Mouse (Mus musculus): ENCODE measurements around the gene S100a3.

Gene S100a3

DNA sequence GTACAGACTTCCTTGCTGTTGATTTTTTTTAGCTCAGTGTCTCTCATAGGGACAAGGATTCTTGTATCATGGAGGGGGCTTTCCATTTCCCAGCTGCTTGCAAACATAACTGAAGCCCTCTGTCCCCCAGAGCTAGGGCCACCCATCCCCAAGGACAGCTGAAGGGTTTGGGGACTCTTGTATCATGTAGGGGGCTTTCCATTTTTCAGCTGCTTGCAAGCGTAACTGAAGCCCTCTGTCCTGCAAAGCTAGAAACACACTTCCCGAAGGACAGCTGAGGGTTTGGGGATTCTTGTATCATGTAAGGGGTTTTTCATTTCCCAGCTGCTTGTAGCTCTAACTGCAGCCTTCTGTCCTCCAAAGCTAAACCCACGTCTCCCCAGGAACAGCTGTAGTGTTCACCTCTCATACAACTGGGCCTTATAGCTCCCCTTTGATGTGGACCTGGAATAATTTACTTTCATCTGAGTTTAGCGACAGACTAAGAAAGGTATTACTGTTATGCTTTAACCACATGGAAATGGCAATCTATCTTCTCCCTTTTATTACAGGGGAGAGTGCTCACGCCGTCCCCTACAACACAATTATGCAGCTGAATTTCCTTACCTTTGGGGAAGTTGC lies at the start of gene S100a3:
Gene S100a3, plus strand, starts transcription at position 571 of the 621 bp plus-strand sequence.
- DNase-seq (ENCODE audit: low spot score): no peak

DNA sequence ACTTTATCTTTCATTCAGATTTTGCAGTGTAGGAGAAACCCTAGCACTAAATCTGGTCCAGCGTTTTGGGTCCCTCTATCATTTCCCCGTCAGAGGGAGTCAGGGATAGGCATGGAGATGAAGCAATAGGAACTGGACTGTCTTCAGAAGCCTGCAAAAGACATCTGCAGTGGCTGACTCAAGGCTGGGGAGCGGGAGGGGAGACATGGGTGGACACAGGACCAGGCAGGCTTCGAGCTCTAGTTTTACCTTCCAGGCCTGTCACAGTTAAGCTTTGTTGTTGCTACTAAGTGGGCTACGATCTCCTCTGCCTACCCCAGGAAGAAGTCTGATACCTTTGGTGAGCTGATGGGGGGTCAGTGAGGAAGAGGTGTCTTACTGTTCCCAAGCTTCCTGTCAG lies 48.1 kb upstream of the S100a3 start:
- DNase-seq (ENCODE audit: low spot score): no peak

DNA sequence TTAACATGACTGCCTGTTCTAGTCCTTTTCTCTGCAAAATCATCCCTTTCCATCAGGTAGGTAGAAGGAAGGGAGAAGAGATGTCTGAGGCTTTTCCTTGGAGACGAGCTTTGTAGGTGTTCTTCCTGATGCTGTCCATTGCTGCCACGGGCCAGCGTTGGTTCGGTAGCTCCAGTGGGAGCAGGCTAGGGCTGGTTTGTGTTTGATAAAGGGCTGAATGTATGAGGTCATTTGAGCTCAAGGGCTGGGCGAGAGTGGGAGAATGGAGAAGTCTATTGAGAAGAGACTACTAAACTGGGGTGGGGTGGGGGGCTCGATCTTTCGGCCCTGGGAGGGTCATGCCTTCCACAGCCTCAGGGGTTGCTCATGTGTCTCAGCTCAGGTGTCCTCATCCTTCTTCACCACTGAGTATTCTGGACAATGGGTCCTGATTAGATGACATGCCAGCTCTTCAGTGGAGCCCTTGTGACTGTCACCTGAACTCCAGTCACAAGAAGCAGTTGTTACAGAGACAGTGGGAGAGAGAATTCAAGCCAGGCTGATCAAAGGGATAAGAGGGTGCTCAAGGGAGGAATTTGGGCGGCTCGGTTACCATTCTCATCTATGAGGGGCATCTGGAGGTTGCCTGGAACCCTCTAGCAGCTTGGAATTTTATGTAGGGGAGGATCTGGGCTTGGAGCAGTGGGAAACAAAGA lies 47.3 kb upstream of the S100a3 start:
- DNase-seq (ENCODE audit: low spot score): no peak

DNA sequence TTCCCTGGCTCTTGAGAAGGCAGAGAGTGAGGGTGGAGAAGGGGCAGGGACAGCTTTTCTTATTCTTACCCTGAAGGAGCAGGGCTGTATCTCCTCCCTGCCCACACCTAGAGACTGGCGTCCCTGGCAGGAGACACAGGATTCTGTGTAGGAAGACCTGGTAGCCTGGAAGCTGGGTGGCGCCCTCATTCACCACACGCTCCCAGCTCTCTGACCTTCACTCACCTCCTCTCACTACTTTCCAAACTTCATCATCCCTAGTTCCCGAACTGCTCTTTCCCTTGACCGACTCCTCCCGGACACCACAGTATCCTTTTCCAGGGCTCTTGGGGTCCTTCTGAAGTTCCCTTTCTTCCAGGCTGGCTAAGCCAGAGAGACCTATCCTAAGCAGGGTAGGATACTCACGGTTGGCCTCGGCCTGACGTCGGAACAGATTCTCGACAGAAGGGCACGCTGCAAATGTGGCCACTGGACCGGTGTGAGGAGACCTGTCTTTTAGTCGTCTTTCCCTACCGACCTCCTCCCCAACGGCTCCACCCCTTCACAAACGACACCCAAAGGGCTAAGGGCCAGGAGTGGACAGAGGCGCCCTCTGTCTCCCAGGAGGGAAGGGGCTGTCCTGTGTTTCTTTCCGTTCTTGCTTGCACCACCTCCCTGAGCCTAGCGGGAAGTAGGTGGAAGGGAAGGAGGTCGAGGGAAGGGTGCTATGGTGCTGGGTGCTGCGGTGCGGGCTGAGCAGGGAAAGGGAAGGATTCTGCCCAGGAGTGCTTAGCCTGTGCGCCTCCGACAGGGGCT lies 46.4 kb upstream of the S100a3 start, which contains the start of the genes S100a1 and S100a13:
Gene S100a1, minus strand, starts transcription at position 597 of the 795 bp plus-strand sequence.
Gene S100a13, plus strand, starts transcription at position 640 of the 795 bp plus-strand sequence.
- peak; percentile 81 for DNase-seq (ENCODE audit: low spot score)

DNA sequence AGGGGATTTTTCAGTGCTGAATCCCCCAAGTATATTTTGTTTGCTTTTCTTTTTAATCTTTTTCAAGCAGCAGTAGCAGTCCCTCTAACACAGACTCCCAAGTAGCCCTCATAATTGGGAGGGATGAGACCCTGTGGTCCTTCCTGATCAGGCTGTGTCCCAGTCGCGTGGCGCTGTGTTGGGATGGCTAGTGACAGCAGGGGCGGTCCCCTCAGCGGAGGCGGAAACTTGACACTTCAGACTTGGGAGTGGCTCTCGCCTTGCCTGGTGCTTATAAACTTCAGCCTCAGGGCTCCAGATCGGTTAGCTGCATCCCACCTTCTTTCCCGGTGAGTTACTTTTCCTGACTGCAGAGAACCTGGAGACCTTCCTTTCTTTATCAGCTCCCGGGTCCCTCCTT lies 45.7 kb upstream of the S100a3 start:
- peak; percentile 71 for DNase-seq (ENCODE audit: low spot score)

DNA sequence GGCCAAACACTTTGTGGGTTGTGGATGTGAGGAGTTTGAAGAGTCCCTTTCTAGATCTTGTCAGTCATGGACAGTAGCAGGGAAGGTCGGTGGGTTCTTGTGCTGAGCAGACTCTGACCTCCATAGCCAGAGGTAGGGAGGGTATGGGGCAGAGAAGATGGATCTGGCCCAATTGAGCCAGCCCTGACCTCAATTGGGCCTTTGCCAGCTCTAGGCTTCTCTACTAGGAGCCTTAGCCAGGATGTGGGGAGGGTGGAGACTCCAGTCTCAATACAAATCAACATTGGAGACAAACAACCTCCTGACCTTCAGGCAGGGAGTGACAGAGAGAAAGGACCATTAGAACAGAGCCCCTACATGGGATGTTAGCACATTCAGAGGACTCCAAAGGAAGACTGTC lies 45.1 kb upstream of the S100a3 start:
- DNase-seq (ENCODE audit: low spot score): peak; percentile 27

DNA sequence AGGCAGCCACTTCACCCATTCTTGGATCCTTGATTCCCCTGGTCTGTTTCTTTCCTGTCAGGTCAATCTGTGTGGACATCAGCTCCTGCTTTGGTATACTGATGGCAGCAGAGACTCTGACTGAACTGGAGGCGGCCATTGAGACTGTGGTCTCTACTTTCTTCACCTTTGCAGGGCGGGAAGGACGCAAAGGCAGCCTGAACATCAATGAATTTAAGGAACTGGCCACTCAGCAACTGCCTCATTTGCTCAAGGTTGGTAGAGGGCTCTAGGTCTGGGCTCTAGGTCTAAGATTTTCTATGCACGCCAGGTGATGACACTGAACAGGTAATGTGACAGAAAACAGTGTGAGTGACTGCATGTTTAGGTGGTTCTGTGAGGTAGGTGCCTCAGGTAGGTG lies 44.6 kb upstream of the S100a3 start:
- DNase-seq (ENCODE audit: low spot score): no peak

DNA sequence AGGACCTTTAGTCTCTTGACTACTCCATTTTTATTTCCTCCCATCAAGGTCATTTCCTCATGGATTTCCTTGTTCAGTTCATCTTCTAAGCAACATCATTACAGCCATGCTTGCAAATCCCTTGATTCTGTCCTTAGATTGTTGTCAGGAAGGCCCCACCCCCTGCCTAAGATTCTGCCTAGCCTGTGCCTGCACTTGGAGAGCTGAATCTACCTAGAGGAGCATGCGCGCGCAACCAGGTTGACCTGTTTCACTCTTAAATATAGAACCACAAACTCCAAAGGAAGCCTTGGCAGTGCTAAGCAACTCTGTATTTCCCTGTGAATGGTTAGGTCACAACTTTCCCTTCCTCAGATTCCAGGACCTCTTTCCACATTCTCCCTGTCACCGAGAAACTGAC lies 42.7 kb upstream of the S100a3 start:
- no peak for DNase-seq (ENCODE audit: low spot score)

DNA sequence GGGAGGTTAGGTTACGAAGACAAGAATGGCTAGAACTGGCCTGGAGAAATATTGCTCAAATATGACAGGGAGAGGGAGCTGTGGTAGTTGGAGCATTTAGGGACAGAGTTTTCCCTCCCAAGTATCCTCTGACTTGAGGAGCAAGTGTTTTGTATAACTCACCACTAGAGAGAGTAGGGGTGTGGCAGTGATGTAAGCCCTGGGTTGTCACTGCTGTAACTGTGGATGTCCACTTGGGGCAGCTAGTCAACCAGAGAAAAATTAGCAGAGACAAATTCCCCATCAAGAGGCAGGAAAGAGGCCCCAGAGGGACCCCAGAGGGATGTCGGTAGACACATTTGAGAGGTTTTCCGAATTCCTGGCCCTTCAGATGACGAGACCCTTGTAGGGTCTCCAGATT lies 35.0 kb upstream of the S100a3 start:
- DNase-seq (ENCODE audit: low spot score): peak; percentile 89

DNA sequence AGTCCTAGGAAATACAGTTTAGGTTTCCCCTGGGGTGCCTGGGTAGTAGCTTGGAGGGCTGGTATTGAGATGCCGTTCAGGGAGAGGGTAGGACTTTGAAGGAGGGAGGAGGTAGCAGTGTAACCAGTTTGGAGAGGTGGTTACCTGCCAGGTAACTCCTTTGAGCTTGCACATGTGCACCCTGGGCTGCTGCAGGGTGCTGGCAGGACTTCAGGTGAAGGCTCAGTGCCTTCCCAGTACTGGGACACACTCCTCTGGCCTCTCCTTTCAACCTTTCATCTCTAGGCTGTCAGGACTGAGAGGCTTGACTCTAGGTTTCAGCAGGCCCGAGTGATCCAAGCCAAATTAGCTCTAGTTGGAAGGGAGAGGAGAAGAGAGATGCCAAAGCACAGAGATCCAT lies 34.3 kb upstream of the S100a3 start:
- peak; percentile 25 for DNase-seq (ENCODE audit: low spot score)

DNA sequence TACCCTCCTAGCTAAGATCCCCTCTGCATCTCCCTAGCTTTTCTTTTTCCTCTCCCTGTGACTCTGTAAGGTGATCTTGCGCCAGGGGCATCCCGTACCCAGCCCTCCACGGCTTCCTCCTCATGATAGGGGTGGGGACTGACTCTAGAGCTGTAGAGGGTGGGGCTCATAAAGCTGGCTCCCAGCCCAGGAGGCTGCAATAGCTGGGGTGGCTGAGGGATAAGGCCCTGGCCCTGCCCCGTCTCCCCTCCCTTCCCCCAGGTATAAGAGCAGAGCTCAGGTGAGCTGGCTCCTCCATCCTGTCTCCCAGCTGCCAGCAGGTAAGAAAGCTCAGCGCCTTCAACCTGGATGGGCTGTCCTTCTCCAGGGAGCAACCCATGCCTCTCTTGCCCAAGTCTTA lies 33.8 kb upstream of the S100a3 start, which contains the start of gene S100a14:
Gene S100a14, plus strand, starts transcription at position 277 of the 400 bp plus-strand sequence.
- DNase-seq (ENCODE audit: low spot score): peak; percentile 46

DNA sequence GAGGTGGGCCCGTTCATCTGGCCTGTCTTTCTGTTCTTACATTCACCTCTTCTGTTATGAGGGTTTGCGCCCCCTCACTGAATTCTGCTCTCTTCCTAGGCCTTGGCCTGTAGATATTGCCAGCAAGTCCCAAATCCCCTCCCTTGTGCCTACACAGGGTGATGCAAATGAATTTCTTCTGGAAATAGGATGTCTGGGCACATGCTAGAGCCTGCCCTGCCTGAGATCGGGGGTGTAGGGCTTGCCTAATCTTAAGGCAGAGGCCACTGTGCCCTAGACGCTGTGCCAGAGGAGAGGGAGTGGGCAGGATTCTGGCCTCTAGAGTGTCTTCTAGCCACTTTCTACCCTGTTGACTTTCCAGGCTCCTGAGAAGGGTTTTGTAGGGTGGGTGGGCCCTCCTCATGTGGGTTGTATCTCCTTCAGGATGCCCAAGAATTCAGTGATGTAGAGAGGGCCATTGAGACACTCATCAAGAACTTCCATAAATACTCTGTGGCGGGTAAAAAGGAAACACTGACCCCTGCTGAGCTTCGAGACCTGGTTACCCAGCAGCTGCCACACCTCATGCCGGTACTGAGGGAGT lies 33.0 kb upstream of the S100a3 start:
- DNase-seq (ENCODE audit: low spot score): no peak

DNA sequence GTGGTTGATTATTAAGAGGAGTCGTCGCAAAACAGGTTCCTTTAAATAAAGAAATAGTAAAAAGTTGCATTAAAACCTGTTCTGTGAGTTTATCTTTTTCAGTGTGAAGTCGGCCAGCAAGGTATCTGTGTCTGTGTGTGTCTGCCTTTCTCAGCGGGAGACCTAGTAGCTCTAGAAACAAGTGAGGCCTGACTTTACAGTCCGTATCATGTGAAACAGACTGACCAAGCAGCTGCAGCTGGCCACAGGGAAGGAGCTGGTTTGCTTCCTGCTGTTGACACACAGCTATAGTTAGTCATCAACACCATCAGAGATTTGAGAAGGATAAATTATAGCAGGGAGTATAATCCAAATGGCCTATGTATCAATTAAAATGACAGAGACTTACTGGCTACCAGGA lies 28.7 kb upstream of the S100a3 start:
- no peak for DNase-seq (ENCODE audit: low spot score)

DNA sequence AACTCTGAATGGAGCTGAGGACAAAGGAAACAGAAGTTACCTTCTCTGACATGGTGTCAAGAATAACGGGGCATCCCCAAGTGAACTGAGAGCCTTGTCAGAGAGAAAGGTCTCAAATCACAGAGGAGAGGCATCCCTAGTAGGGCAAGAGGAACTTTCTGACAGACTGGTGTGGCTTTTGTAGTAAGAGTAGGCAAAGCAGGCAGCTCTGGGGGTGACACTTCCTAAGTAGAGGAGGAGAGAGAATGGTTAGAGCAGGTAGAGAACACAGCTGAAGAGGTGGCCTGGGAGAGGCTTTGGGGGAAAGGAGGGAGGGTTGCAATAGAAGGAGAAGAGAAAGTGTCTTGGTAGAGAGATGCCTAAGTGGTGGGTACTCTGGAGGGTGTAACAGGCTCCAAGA lies 24.9 kb upstream of the S100a3 start:
- DNase-seq (ENCODE audit: low spot score): no peak

DNA sequence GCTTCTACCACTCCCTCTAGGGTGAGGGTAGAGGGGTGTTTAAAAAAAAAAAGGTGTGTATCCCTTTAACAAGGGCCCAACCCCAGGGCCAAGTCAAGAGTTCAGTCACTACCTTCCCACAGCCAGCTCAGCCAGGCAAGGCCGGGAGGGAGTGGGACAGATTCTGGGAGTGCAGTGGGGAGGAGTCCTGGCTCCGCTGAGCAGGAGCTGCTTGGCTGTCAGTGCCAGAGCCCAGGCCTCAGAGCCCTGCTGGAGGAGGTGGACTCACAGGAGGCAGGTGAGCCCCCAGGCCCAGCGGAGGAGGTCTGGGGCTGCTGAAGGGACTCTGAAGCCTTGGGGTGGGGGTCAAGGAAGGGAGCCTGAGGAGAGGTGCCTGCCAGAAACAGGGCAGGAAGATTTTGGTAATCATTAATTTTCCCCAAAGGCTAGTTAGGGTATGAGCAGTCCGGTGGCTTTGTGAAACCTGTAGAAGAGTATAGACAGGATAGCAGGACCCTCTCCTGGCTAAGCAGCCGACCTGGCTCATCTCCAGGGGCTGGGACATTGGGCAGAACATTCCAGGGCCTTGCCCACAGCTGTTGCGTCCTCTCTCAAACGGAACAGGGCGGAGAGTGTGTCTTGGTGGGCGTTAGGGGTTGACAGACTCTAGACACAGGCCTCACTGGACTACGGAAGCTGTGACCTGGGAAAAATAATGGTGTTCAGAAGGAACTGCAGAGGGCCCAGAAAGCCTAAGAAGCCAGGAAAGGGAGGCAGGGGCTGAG lies 23.1 kb upstream of the S100a3 start, which contains the start of gene S100a16:
Gene S100a16, plus strand, starts transcription at position 114 of the 764 bp plus-strand sequence.
- DNase-seq (ENCODE audit: low spot score): peak; percentile 74

DNA sequence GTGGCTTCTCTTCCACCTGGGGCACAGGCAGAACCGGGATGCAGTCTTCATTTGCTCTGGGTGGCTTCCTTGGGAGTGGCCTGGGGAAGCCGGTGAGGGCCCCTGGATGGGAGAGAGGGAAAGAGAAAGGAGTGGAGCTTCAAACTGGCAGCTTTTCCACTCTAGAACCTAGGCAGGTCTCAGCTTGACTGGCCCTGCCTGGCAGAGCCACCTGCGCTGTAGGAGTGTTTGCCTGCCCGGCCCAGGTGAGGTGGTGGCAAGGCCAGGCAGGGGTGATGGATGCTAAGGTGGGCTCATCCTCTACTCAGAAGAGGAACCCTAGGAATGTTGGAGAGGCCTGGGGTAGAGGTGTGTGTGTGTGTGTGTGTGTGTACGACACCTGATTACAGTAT lies 22.5 kb upstream of the S100a3 start:
- DNase-seq (ENCODE audit: low spot score): no peak

DNA sequence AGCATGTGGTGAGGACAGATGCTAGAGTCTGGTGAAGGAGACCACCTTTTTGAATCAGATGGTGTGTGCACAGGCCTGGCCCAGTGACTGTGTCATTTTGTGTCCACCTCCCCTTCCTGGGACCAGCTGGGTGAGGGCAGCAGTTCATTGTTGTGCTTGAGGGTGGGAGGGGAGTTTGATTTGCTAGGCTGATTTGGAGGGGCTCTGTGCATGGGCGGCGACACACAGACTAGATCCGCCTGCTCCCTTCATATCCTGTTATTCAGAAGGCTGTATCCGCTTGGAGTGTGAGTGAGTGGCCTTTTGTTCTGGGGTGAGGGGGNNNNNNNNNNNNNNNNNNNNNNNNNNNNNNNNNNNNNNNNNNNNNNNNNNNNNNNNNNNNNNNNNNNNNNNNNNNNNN lies 19.5 kb upstream of the S100a3 start:
- DNase-seq (ENCODE audit: low spot score): no peak

DNA sequence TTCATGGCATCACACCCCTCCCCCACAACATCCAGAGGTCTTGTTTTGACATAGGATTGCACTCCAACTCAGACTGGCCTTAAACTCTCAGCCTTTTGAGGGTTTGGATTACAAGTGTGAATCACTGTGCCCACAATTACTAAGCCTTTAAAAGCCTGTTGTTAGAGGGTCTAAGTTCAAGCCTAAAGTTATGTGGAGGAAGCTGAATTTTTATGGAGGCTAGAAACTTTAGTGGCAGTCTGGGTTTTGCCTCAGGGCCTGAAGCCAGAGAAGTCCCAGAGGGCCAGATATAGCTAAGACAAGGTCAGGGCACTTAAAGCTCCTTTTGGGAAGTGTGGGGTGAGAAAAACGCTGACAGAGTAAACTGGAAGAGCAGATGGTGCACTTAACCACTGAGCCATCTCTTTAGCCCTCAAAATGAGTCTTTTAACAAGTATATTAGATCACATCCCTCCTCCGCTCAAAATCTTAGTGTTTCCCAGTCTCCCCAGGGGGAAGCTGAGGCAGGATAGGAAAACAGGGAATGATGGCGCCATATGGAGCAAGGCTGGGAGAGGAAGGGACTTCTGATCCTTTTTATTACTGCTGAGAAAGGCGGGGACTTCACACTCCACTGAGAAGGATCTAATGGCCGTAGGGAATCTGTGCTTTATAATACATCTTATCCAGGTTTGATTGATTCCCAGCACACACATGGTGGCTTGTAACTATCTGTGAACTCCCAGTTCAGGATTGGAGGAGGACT lies 10.5 kb upstream of the S100a3 start:
- no peak for DNase-seq (ENCODE audit: low spot score)

DNA sequence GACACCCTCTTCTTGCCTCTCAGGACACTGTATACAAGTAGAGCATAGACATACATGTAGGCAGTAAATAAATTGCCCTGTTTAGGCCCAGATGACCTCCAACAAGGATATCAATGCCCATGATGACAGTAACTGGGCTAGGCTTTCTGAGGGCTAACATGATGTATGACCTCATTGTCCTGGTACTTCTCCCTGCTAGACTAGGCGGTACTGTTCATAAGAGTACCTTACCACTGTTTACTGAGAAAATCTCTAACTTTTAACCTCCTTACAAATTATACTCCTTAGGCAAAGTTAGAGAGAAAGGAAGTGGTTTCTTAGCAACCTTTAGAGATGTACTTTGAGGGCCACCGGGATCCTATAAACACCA lies 10.0 kb upstream of the S100a3 start:
- no peak for DNase-seq (ENCODE audit: low spot score)

DNA sequence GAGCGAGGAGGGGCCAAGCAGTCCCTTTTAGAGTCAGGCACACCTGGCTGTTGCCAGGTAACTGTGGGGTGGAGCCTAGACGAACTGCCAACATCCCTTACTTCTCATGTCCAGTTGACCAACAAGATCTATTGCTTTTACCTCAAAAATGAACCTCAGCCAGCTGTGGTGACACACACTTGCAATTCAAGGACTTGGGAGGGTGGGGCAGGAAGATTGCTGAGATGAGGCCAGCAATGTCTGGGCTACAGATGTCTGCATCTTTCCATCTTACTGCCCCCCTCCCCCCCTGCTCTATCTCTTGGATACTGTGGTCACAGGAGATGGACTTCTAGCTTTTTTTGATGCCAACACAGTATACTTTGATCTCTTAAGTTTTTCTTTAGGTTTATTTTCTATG lies 8.1 kb upstream of the S100a3 start:
- DNase-seq (ENCODE audit: low spot score): no peak

DNA sequence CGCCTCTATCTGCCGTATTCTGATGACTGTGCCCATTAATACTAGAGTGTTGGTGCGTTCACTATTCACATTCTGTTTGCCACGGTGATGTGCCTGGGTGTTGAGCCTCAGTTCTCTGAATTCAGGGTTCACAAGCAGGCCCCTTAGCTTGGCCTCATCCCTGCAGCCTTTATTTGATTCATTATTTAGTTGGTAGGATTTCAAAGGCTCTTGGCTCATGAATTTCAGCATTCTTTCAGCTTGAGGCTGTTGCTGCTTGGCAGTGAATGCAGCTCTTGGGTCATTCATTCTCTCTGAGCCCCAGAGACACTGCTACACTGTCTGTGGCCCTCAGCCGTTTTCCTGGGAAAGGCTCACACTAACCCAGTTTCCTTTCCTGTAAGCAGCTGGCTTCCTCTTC lies 4.4 kb upstream of the S100a3 start:
- no peak for DNase-seq (ENCODE audit: low spot score)

All from MN1 (cell line).